Mouse (Mus musculus): ENCODE results near the gene Srpr. TPM values are rescaled to one million over a fixed set of nuclear protein-coding genes. Genes with fewer than 3 reads are reported as not detected.

Gene Srpr
- total and polyA plus RNA-seq, 3 experiments, result 42.9 to 113 (median 63.5) TPM

DNA sequence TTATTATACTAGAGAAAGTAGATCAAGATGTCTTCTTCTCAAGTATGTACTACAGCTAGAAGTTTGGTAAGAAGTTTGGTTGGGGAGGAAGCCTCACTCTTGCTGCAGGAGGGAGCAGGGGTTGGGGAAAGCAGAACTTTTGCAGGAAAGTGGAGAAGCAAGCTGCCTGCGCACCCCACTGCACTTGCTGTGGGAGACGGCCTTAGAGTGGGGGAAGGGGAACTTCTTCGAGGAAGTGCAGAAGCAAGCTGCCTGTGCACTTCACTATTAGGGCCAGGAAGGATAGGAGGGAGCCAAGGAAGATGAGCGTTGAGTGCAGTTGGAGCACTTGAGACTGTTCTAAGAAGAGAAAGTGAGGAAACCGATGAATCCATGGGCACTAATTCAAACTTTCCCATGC lies 16.6 kb upstream of the Srpr start:
- Histone ChIP-seq H3K36me3 (ENCODE audit: control insufficient read depth in 1 of 2, insufficient read depth in 2 of 2, low read length in 2 of 2) (peaks cover 0 to 15% of the 10 kb centered on the region in 2 experiments; a peak in 2 of 4 replicates), H3K9me3 (replicated peaks; ENCODE audit: insufficient read depth, low read length) (no peaks in the 10 kb centered on the region), H3K79me2 (ENCODE audit: control insufficient read depth, insufficient read depth, low read length, poor library complexity) (no peaks in the 10 kb centered on the region), H3K4me3 (ENCODE audit: control insufficient read depth in 1 of 2, insufficient read depth in 1 of 2, low read depth in 2 of 2, low read length in 2 of 2) (no peak overlapping the region), H3K27me3 (ENCODE audit: control insufficient read depth in 1 of 2, insufficient read depth in 2 of 2, low read length in 2 of 2) (no peaks in the 10 kb centered on the region), H3K9ac (ENCODE audit: control insufficient read depth, low read depth, low read length, poor library complexity, severe bottlenecking) (no peak overlapping the region), H3K27ac (ENCODE audit: control insufficient read depth, low read depth, low read length) (no peak overlapping the region), H3K4me1 (ENCODE audit: control insufficient read depth in 1 of 2, insufficient read depth in 2 of 2, low read length in 2 of 2) (peaks cover 9 to 13% of the 10 kb centered on the region in 2 experiments; a peak in 3 of 4 replicates)
- DNase-seq (ENCODE audit: low read depth, low spot score), result peak; percentile 31
- TF ChIP-seq MXI1 (IDR thresholded peaks at IDR 0.05; ENCODE audit: low read depth, low read length) (no peak), POLR2A (IDR thresholded peaks at IDR 0.05; ENCODE audit: control insufficient read depth in 1 of 2, insufficient read depth in 1 of 2, low read depth in 1 of 2, low read length in 2 of 2, poor library complexity in 1 of 2) (no peak), USF1 (IDR thresholded peaks at IDR 0.05; ENCODE audit: low read depth, low read length) (no peak), GATA1 (IDR thresholded peaks at IDR 0.05; ENCODE audit: low read depth, low read length) (no peak), BHLHE40 (IDR thresholded peaks at IDR 0.05; ENCODE audit: borderline replicate concordance, low read depth, low read length) (no peak), ZNF384 (IDR thresholded peaks at IDR 0.05; ENCODE audit: low read depth, low read length) (no peak), ETS1 (IDR thresholded peaks at IDR 0.05; ENCODE audit: low read depth, low read length) (no peak), POLR2AphosphoS2 (IDR thresholded peaks at IDR 0.05; ENCODE audit: low read length) (no peak), GABPA (IDR thresholded peaks at IDR 0.05; ENCODE audit: low read depth, low read length) (no peak), RCOR1 (IDR thresholded peaks at IDR 0.05; ENCODE audit: low read depth, low read length) (no peak), CHD1 (IDR thresholded peaks at IDR 0.05; ENCODE audit: low read depth, low read length) (no peak), UBTF (IDR thresholded peaks at IDR 0.05; ENCODE audit: borderline replicate concordance, insufficient read depth, low read depth, low read length) (no peak), ELF1 (IDR thresholded peaks at IDR 0.05; ENCODE audit: low read depth, low read length) (no peak)

DNA sequence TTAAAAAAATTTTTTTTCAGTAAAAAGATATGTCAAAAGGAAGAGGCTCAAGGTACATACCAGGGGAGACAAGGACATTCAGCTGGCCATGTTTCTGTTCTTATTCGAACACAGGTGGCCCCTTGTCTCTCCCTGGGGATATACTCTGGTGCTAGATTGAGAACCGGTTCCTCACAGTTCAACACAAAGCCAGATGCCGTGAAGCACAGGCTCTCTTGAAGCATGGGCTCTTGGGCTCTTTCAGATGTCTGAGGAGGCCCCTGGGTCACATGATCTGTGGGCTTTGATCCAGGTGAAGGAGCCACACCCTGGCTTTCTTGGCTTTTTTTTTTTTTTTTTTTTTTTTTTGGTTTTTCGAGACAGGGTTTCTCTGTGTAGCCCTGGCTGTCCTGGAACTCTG lies 13.5 kb upstream of the Srpr start:
- Histone ChIP-seq H3K4me1 (ENCODE audit: control insufficient read depth in 1 of 2, insufficient read depth in 2 of 2, low read length in 2 of 2) (peaks cover 9 to 13% of the 10 kb centered on the region in 2 experiments; a peak in 3 of 4 replicates), H3K79me2 (ENCODE audit: control insufficient read depth, insufficient read depth, low read length, poor library complexity) (no peaks in the 10 kb centered on the region), H3K27ac (ENCODE audit: control insufficient read depth, low read depth, low read length) (no peak overlapping the region), H3K4me3 (ENCODE audit: control insufficient read depth in 1 of 2, insufficient read depth in 1 of 2, low read depth in 2 of 2, low read length in 2 of 2) (no peak overlapping the region), H3K27me3 (ENCODE audit: control insufficient read depth in 1 of 2, insufficient read depth in 2 of 2, low read length in 2 of 2) (no peaks in the 10 kb centered on the region), H3K9ac (ENCODE audit: control insufficient read depth, low read depth, low read length, poor library complexity, severe bottlenecking) (no peak overlapping the region), H3K9me3 (replicated peaks; ENCODE audit: insufficient read depth, low read length) (no peaks in the 10 kb centered on the region), H3K36me3 (ENCODE audit: control insufficient read depth in 1 of 2, insufficient read depth in 2 of 2, low read length in 2 of 2) (peaks cover 0 to 15% of the 10 kb centered on the region in 2 experiments; a peak in 2 of 4 replicates)
- TF ChIP-seq USF1 (IDR thresholded peaks at IDR 0.05; ENCODE audit: low read depth, low read length) (peak; percentile 81), BHLHE40 (IDR thresholded peaks at IDR 0.05; ENCODE audit: borderline replicate concordance, low read depth, low read length) (peak; percentile 26; the same call in 1 of the 2 replicates), POLR2AphosphoS2 (IDR thresholded peaks at IDR 0.05; ENCODE audit: low read length) (no peak), ZNF384 (IDR thresholded peaks at IDR 0.05; ENCODE audit: low read depth, low read length) (peak; percentile 82)
- peak; percentile 32 for DNase-seq (ENCODE audit: low read depth, low spot score)

DNA sequence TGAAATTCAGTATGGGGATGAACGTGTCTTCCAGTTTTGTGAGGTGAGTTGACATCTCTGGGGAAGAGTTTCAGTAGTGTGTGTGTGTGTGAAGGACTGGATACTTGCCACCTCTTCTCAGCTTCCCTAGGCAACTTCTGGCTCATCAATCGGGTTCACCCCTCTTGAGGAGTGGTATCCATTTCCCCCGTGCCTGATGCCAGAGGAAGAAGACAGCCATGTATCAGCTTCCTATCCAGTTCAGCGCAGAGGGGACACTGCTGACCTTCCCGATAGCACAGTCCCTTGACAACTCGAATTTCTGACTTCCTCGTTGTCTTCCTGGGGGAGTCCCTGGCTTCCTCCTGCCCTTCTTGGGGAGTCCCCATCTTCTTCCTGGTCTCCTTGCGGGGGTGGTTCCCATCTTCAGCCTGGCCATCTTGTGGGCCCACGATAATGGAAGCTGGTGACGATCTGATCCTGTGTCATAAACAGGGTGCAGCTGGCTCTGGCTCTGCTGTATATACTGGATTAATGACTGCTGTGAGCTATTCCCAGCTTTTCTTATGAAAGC lies 12.5 kb upstream of the Srpr start:
- H3K27ac ChIP-seq (ENCODE audit: control insufficient read depth, low read depth, low read length), result no peak overlapping the region
- H3K79me2 ChIP-seq (ENCODE audit: control insufficient read depth, insufficient read depth, low read length, poor library complexity), result no peaks in the 10 kb centered on the region
- peaks cover 9 to 12% of the 10 kb centered on the region in 2 experiments; a peak in 3 of 4 replicates for H3K4me1 ChIP-seq (ENCODE audit: control insufficient read depth in 1 of 2, insufficient read depth in 2 of 2, low read length in 2 of 2)
- peaks cover 0 to 12% of the 10 kb centered on the region in 2 experiments; a peak in 2 of 4 replicates for H3K36me3 ChIP-seq (ENCODE audit: control insufficient read depth in 1 of 2, insufficient read depth in 2 of 2, low read length in 2 of 2)
- TF ChIP-seq HCFC1 (IDR thresholded peaks at IDR 0.05; ENCODE audit: low read depth, low read length) (no peak), KAT2A (conservative IDR thresholded peaks at IDR 0.05; ENCODE audit: low read depth, low read length) (no peak), SIN3A (IDR thresholded peaks at IDR 0.05; ENCODE audit: low read length) (no peak), MAX (IDR thresholded peaks at IDR 0.05; ENCODE audit: low read length) (no peak)
- no peaks in the 10 kb centered on the region for H3K9me3 ChIP-seq (replicated peaks; ENCODE audit: insufficient read depth, low read length)
- H3K9ac ChIP-seq (ENCODE audit: control insufficient read depth, low read depth, low read length, poor library complexity, severe bottlenecking), result no peak overlapping the region
- H3K4me3 ChIP-seq (ENCODE audit: control insufficient read depth in 1 of 2, insufficient read depth in 1 of 2, low read depth in 2 of 2, low read length in 2 of 2), result no peak overlapping the region
- no peak for DNase-seq (ENCODE audit: low read depth, low spot score)
- no peaks in the 10 kb centered on the region for H3K27me3 ChIP-seq (ENCODE audit: control insufficient read depth in 1 of 2, insufficient read depth in 2 of 2, low read length in 2 of 2)

All from MEL (cell line).